Comparison of ENCODE assay signal across 7 mouse cellular contexts in genomic region chr11:31759868-31760765, GRCm38 (mm10).
DNase-seq lines count a peak whose midpoint lies in the region; ATAC-seq and TF ChIP-seq lines count a peak whose summit lies in the region.

No protein-coding gene starts in this region.

- H3K36me3 ChIP-seq in kidney, postnatal 0 days (ENCODE audit: insufficient read depth, low read length): no peaks in the 10 kb centered on the region
- no peaks in the 10 kb centered on the region for H3K36me3 ChIP-seq in limb, embryonic 10.5 days

- intact Hi-C loops in left cerebral cortex, postnatal 25 days (cut with DNase I): loop anchor here (5.0 kb wide), 2 partner anchors 112 to 177 kb away; partner anchors contain the start of gene Cpeb4

- TF ChIP-seq CTCF in kidney, postnatal 0 days (IDR thresholded peaks at IDR 0.05; ENCODE audit: low read depth): peak; percentile 5; the same call in 1 of the 2 replicates
- no peak for TF ChIP-seq CTCF in bone marrow macrophage, adult 2 months (IDR thresholded peaks at IDR 0.05; ENCODE audit: low read depth, low read length)
- no peak for TF ChIP-seq CTCF in olfactory bulb, adult 2 months (IDR thresholded peaks at IDR 0.05; ENCODE audit: insufficient read depth, low read depth, low read length)

- no peak overlapping the region for H3K4me3 ChIP-seq in kidney, postnatal 0 days (replicated peaks; ENCODE audit: low read depth, low read length)
- no peak overlapping the region for H3K4me3 ChIP-seq in bone marrow macrophage, adult 2 months (ENCODE audit: insufficient read depth, low read length)
- H3K4me3 ChIP-seq in olfactory bulb, adult 2 months (ENCODE audit: insufficient read depth, low read depth, low read length): no peak overlapping the region
- H3K4me3 ChIP-seq in limb, embryonic 10.5 days: no peak overlapping the region

- ATAC-seq in kidney, postnatal 0 days (replicated peaks; ENCODE audit: low FRiP score, low read depth): no peak

- no peak overlapping the region for H3K27ac ChIP-seq in kidney, postnatal 0 days
- peak overlapping the region; percentile 55 for H3K27ac ChIP-seq in bone marrow macrophage, adult 2 months (ENCODE audit: insufficient read depth, low read depth, low read length)
- peak overlapping the region; percentile 79 for H3K27ac ChIP-seq in olfactory bulb, adult 2 months (ENCODE audit: insufficient read depth, low read depth, low read length)
- H3K27ac ChIP-seq in limb, embryonic 10.5 days: no peak overlapping the region

- no peaks in the 10 kb centered on the region for H3K9me3 ChIP-seq in kidney, postnatal 0 days (replicated peaks; ENCODE audit: low read length)
- no peaks in the 10 kb centered on the region for H3K9me3 ChIP-seq in limb, embryonic 10.5 days (replicated peaks)

- no peak overlapping the region for H3K4me2 ChIP-seq in kidney, postnatal 0 days (ENCODE audit: low read length)

- WGBS in kidney, postnatal 0 days: 69% methylated on average over 9 of the region's 9 CpGs
- WGBS in olfactory bulb, adult 2 months: 33% methylated on average over 9 of the region's 9 CpGs
- WGBS in limb, embryonic 10.5 days: 75% methylated on average over 9 of the region's 9 CpGs

- no peak overlapping the region for H3K9ac ChIP-seq in kidney, postnatal 0 days (ENCODE audit: low read depth, low read length)

- H3K27me3 ChIP-seq in kidney, postnatal 0 days (ENCODE audit: insufficient read depth, low read length): no peaks in the 10 kb centered on the region
- no peaks in the 10 kb centered on the region for H3K27me3 ChIP-seq in limb, embryonic 10.5 days (ENCODE audit: low read depth, poor library complexity, severe bottlenecking)

- H3K4me1 ChIP-seq in kidney, postnatal 0 days (replicated peaks; ENCODE audit: insufficient read depth, low read length): no peaks in the 10 kb centered on the region
- H3K4me1 ChIP-seq in bone marrow macrophage, adult 2 months (ENCODE audit: control insufficient read depth, insufficient read depth, low read length): peaks cover 38% of the 10 kb centered on the region
- H3K4me1 ChIP-seq in olfactory bulb, adult 2 months (ENCODE audit: control insufficient read depth, insufficient read depth, low read length): peaks cover 48% of the 10 kb centered on the region
- peaks cover 15% of the 10 kb centered on the region for H3K4me1 ChIP-seq in limb, embryonic 10.5 days

- DNase-seq in kidney, postnatal 0 days (ENCODE audit: low spot score): peak; percentile 16
- DNase-seq in kidney, postnatal 10 days: no peak
- peak; percentile 42 for DNase-seq in heart, adult 8-10 months (ENCODE audit: low spot score)
- peak; percentile 59 to 80 for DNase-seq in left cerebral cortex, postnatal 25 days (ENCODE audit: low spot score in 2 of 2)
- no peak for DNase-seq in limb, embryonic 10.5 days (ENCODE audit: low spot score)

- no peak for TF ChIP-seq POLR2A in bone marrow macrophage, adult 2 months (IDR thresholded peaks at IDR 0.05; ENCODE audit: borderline replicate concordance, low read depth, low read length)
- TF ChIP-seq POLR2A in olfactory bulb, adult 2 months (IDR thresholded peaks at IDR 0.05; ENCODE audit: insufficient read depth, low read depth, low read length): no peak

Comparison
In these comparisons a context has a peak if more than half of its experiments do, and no peak if none do; other contexts are left out.
1. DNase-seq: peak in kidney, postnatal 0 days (single experiment), heart, adult 8-10 months (single experiment) and left cerebral cortex, postnatal 25 days (2 of 2); none in kidney, postnatal 10 days (single experiment) and limb, embryonic 10.5 days (single experiment).
2. H3K27ac ChIP-seq: peak in bone marrow macrophage, adult 2 months (single experiment) and olfactory bulb, adult 2 months (single experiment); none in kidney, postnatal 0 days (single experiment) and limb, embryonic 10.5 days (single experiment).